Mouse (Mus musculus): ENCODE measurements around the gene Spred3.
"Not testable (repeated sequence)": the region's sequence is repeated elsewhere in the genome, so short reads cannot be mapped to it uniquely, and the experiment has no call there.

Spred3 gene

GRCm38 (mm10) chr7:29169231-29170065 lies 763 bp downstream of the Spred3 start:
- peak; percentile 38 for DNase-seq (ENCODE audit: low read depth, low spot score)

DNA sequence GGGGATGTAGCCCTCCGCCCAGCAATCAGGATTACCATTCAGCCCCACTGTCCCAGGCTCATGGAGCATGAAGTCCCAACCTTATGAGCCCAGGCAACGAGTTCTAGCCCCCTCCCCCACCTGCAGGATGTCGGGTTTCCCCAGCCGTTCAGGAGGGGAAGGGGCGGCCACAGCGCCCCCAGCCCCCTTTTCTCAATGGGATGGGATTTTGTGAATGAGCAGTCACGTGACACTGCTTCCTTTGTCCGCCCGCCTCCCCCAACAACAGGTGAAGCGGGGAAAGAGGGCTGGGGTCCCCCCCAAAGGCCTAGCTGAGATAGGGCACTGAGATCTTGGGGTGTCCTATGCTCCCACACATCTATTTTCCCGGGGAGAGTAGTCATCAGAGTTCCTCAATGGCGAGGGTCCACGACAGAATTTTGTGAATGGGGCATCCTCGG lies 1.4 kb downstream of the Spred3 start:
- DNase-seq (ENCODE audit: low read depth, low spot score), result peak; percentile 27

- DNase-seq (ENCODE audit: low read depth, low spot score), result no peak
Observed at GRCm38 (mm10) chr7:29168121-29168695, 2.0 kb downstream of the Spred3 start.

- no peak for DNase-seq (ENCODE audit: low read depth, low spot score)
Observed at GRCm38 (mm10) chr7:29167656-29168055, 2.6 kb downstream of the Spred3 start.

- DNase-seq (ENCODE audit: low read depth, low spot score), result peak; percentile 70
Observed at GRCm38 (mm10) chr7:29162750-29163525, 7.3 kb downstream of the Spred3 start.

- DNase-seq (ENCODE audit: low read depth, low spot score), result no peak
Observed at GRCm38 (mm10) chr7:29162294-29162693, 7.9 kb downstream of the Spred3 start.

- DNase-seq (ENCODE audit: low read depth, low spot score), result no peak
Observed at GRCm38 (mm10) chr7:29158264-29158663, 11.9 kb downstream of the Spred3 start.

DNA sequence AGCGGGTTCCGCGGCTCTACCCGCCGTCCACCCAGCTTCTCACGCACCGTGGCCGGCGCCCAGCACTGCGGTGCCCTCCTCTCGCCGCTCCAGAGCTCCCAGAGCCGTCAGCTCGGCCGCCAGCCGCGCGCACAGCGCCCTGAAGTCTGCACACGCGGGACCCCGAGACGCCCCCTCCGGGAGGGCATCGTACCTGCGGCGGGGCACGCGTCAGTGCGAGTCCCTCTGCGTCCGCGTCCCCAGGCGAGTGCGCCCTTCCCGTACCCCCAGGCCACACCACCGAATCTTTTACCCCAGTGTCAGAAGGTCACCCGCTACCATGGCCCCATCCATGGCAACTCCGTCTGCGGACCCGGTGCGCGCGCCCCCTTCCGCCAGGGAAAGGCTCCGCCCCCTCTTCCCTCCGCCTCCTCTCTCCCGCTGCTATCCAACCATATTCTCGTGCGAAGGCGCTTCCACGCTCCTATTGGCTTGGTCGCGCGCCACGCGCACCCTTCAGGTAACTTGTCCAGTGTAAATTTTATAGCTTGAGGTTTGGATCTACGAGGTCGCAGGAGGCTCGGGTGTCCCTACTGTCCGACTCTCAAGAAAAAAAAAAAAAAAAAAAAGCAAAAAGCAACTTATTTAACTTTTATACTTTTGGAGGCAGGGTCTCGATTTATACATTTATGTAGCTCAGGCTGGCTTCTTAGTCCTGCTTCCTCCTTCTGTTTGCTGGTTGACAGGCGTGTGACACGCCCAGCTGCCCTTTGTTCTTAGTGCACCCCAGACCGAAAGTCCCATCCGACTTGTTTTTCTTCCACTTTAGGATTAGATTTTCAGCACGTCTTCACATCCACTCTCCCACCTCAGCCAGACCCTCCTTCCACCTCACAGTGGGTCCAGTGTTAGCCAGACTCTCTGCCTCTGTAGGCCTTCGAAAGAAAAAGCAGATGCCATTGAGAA lies 14.1 kb downstream of the Spred3 start, which contains the start of gene Fam98c:
Gene Fam98c, minus strand, starts transcription at position 397 of the 945 bp plus-strand sequence.
- DNase-seq (ENCODE audit: low read depth, low spot score), result peak; percentile 89

GRCm38 (mm10) chr7:29155196-29155837 lies 14.9 kb downstream of the Spred3 start:
- DNase-seq (ENCODE audit: low read depth, low spot score), result peak; percentile 91

DNA sequence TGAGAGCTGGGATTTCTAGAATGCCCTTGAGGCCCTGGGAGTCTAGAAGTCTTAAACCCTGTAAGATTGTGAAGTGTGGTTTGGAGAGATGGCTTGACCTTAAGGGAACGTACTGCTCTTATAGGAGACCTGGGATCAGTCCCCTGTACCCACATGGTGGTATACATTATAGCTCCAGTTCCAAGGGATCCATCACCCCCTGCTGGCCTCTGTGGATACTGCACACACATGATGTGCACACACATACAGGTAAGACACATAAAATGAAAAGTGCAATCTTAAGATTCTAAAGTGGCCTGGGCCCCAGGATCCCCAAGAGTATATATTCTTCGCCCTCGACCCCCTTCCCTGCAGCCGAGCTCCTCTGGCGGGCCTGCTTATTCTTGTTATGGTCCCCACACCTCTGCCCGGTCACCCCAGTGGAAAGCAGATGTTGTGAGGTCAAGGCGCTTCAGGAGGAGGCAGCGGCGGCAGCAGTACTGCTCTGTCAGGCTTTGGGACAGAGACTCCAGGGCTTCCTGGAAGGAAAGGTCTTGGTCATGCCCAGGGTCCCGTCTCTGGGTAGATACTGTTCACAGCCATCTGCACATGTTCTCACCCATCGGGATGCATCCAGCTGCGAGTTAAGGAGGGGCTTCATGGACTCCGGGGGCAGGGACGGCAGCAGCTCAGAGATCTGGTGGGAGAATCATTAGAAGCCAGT lies 16.0 kb downstream of the Spred3 start:
- DNase-seq (ENCODE audit: low read depth, low spot score), result peak; percentile 51

- no peak for DNase-seq (ENCODE audit: low read depth, low spot score)
Observed at GRCm38 (mm10) chr7:29151486-29151885, 18.7 kb downstream of the Spred3 start.

- DNase-seq (ENCODE audit: low read depth, low spot score), result no peak
Observed at GRCm38 (mm10) chr7:29148771-29149170, 21.4 kb downstream of the Spred3 start.

DNA sequence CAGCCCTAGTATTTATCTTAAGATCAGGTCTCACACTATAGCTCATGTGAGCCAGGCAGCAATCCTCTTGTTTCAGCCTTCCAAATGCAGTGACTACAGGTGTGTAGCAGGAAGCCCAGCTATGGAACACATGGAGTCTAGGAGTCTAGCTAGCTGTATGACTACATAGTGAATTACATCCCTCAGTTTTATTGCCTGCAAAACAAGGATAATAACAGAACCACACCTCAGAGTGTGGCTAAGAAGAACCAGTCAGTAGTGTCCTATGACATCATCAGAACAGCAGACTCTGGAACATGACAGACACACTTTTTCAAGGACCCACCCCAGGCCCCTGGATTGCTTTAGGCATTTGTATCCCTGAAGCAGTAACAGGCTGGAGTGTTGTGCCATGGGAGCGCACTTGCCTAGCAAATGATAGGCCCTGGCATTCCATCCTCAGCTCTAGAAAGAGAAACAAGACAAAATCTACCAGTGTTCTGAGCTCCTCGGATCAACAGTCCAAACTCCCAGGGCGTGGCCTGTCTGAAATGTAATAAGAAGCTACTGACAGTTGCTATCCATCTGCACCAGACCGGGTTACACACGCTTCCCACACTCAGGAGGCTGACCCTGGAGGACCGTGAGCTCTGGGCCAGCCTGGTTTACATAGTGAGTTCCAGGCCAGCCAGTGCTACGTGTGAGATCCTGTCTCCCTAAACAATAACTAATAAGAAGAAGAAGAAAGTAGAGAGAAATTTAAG lies 23.4 kb downstream of the Spred3 start:
- no peak for DNase-seq (ENCODE audit: low read depth, low spot score)

DNA sequence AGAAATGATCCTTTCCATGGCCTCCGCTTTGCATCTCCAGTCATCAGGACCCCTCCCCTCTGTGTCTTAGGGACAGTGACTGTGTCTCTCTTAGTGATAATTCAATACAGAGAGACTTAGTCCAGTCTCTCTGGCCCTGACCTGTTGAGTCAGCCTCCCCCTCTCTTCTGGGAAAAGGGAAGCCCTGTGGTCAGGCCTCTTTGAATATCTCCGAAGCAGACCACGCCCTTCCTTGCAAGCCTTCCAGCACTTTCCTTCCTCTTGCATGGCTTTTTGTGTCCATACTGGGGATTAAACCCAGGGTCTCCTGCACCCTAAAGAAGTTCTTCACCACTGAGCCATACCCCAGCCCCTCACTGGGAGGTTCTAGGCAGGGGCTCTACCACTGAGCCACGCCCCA lies 26.2 kb downstream of the Spred3 start:
- no peak for DNase-seq (ENCODE audit: low read depth, low spot score)

DNA sequence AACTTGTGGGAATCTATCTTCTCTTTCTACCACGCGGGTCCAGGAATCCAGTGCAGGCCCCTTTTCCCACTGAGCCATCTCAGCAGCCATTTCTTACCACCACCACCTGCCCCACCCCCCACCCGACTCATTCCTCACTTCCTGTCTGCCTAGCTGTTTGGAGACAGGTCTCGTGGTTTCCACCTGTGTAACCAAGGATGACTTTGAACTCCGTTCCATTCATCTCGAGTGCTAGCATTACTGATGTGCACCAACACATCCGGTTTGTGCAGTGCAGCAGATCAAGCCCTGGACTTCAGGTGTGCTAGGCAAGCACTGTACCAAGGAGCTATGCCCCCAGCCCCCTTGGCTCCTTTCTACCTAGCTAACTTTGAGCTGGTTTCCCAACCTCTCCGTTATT lies 28.8 kb downstream of the Spred3 start:
- peak; percentile 78 for DNase-seq (ENCODE audit: low read depth, low spot score)

DNA sequence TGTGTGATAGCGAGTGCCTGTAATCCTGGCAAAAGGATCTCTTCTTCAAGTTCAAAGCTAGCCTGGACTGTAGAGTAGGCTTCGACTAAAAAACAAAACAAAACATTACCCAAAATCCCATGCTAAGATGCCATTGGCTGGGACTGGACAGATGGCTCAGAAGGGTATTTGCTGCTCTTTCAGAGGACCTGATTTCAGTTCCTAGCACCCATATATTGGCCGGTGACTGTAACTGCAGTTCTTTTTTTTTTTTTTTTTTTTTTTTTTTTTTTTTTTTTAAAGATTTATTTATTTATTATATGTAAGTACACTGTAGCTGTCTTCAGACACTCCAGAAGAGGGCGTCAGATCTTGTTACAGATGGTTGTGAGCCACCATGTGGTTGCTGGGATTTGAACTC lies 31.0 kb downstream of the Spred3 start:
- not testable (repeated sequence) for DNase-seq (ENCODE audit: low read depth, low spot score)

DNA sequence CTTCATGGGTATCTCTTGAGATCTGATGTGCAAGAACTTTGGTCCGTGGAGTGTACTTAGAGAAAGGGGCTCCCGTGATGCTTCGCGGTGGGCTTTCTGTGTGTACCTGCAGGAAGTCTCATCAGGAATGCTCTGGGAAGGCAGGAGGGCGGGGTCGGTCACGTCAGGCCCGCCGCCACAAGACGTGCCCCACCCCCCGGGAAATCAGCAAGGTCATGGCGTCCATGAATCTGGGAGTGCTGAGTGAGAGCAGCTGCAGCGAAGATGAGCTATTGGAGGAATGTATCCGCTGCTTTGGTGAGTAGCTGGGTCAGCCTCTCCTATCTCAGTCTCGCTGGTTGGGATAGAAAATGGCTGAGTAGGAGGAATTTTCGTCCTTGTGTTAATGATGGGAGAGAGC lies 32.8 kb downstream of the Spred3 start:
- DNase-seq (ENCODE audit: low read depth, low spot score), result no peak

DNA sequence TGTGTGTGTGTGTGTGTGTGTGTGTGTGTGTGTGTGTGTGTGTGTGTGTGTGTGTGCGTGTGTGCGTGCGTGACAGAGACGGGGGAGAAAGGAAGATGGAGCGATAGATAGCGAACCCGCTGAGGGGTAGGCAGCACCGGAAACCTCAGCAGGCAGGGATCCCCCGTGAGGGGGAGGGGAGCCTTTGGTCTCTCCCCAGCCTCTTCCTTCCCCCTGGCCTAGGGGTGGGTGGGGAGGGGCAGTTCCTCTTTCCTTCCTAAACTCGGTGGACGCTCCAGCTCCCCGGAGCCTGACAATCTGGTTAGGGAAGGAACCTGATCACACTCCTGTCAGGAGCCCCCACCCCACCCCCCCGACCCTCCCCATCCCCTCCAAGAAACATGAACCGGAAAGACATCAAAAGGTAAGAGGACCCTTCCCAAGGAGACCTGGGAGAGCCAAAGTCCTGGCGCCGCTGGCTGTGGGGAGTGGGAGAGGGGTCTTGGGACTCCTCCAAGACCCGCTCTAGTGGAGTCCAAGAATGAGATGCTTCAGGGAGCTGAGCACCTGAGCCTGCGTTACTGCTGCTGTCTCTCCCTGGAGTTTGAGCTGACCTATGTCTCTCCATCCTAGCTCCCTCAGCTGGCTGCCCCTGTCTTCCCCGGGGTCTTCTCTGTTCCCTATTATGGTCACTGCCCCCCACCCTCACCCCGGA lies 35.4 kb downstream of the Spred3 start, which contains the start of gene Rasgrp4:
Gene Rasgrp4, plus strand, starts transcription at position 159 of the 694 bp plus-strand sequence.
- peak; percentile 90 for DNase-seq (ENCODE audit: low read depth, low spot score)

DNA sequence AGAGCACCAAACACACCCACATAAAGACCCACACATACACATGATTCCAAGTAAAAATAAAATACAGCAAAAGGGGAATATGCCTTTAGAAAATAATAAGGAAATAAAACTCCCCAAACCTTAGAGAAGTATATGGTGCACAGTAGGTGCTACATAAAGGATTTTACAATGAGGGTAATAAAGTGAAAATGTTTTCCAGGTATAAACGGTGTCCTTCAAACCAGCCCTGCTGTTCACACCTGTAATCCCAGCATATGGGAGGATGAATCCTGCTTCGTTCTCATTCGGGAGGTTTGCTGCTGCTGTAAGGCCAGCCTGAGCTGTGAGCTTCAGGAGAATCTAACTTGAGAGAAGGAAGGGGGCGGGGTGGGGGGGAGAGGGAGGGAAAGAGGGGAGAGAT lies 36.0 kb downstream of the Spred3 start:
- DNase-seq (ENCODE audit: low read depth, low spot score), result no peak

All from CD4-positive, CD25-positive, alpha-beta regulatory T cell, adult 2 months (primary cell).